Mouse (Mus musculus): Measurements from ENCODE around the gene Olfr871. TPM values are rescaled to one million over a fixed set of nuclear protein-coding genes. Genes with fewer than 3 reads are reported as not detected.
"Not testable (repeated sequence)": the region's sequence is repeated elsewhere in the genome, so short reads cannot be mapped to it uniquely, and the experiment has no call there.

Gene Olfr871
- not detected for total RNA-seq (2021)
- long read RNA-seq, experiment 1: 0 reads
- long read RNA-seq, experiment 2: 0 reads

- no peak for DNase-seq (ENCODE audit: low spot score in 2 of 2)
Measured at GRCm38 (mm10) chr9:20211907-20212306, at the start of gene Olfr871. Olfr871 (plus strand) TSS chr9:20212207.

GRCm38 (mm10) chr9:20173957-20174356 is 38.0 kb upstream of the Olfr871 start, which contains the start of gene Olfr870:
Olfr870 (minus strand) TSS chr9:20174057.
- no peak for DNase-seq (ENCODE audit: low spot score in 2 of 2)

- no peak for DNase-seq (ENCODE audit: low spot score in 2 of 2)
Measured at GRCm38 (mm10) chr9:20179463-20179862, 32.5 kb upstream of the Olfr871 start.

- no peak for DNase-seq (ENCODE audit: low spot score in 2 of 2)
Measured at GRCm38 (mm10) chr9:20202131-20202530, 9.9 kb upstream of the Olfr871 start.

GRCm38 (mm10) chr9:20203413-20203984 is 8.5 kb upstream of the Olfr871 start:
- not testable (repeated sequence) for DNase-seq (ENCODE audit: low spot score in 2 of 2)

- no peak for DNase-seq (ENCODE audit: low spot score in 2 of 2)
Measured at GRCm38 (mm10) chr9:20210812-20211211, 1.2 kb upstream of the Olfr871 start.

GRCm38 (mm10) chr9:20211477-20211876 is 530 bp upstream of the Olfr871 start:
- no peak for DNase-seq (ENCODE audit: low spot score in 2 of 2)

- DNase-seq (ENCODE audit: low spot score in 2 of 2): no peak
Measured at GRCm38 (mm10) chr9:20236819-20237218, 24.8 kb downstream of the Olfr871 start, which contains the start of gene Olfr872. Olfr872 (plus strand) TSS chr9:20237119.

- no peak for DNase-seq (ENCODE audit: low spot score in 2 of 2)
Measured at GRCm38 (mm10) chr9:20237378-20237777, 25.4 kb downstream of the Olfr871 start.

Other genes with a start within 250 kb of the Olfr871 start
- gene Olfr866, start 184.2 kb upstream of the Olfr871 start, total RNA-seq (2021): not detected
- gene Olfr867, start 154.6 kb upstream of the Olfr871 start, total RNA-seq (2021): not detected
- gene Olfr868, start 113.6 kb upstream of the Olfr871 start, total RNA-seq (2021): not detected
- not detected for gene Olfr869, start 83.2 kb upstream of the Olfr871 start, total RNA-seq (2021)
- gene Olfr870, start 38.1 kb upstream of the Olfr871 start, total RNA-seq (2021): not detected
- not detected for gene Olfr872, start 24.9 kb downstream of the Olfr871 start, total RNA-seq (2021)
- gene Olfr39, start 70.1 kb downstream of the Olfr871 start, total RNA-seq (2021): not detected
- not detected for gene Olfr873, start 86.3 kb downstream of the Olfr871 start, total RNA-seq (2021)
- not detected for gene Olfr18, start 123.9 kb downstream of the Olfr871 start, total RNA-seq (2021)
- 10 to 100 TPM; 12.6 to 13.8 TPM for gene Zfp560, start 173.0 kb downstream of the Olfr871 start, total RNA-seq (2021)
- gene Zfp26, start 248.0 kb downstream of the Olfr871 start, total RNA-seq (2021): 10 to 100 TPM; 25.3 to 28.6 TPM